Mouse (Mus musculus) testis, adult 2 months (tissue): ENCODE results near the gene Spock1.

Experiments
- CTCF ChIP-seq: fragments of 200-500 bp; IDR thresholded peaks from 2 replicates; pipeline ENCODE4 v1.5.1; 2012; ENCODE audit warnings: low read depth, mild to moderate bottlenecking, inconsistent platforms, low read length, moderate library complexity; ENCODE audit not compliant: control insufficient read depth, insufficient read depth, insufficient replicate concordance
- POLR2A ChIP-seq: fragments of 200-500 bp; IDR thresholded peaks from 2 replicates; pipeline ENCODE4 v1.6.1; 2012; ENCODE audit warnings: low read depth, mild to moderate bottlenecking, inconsistent platforms, low read length, moderate library complexity; ENCODE audit not compliant: control insufficient read depth

DNA sequence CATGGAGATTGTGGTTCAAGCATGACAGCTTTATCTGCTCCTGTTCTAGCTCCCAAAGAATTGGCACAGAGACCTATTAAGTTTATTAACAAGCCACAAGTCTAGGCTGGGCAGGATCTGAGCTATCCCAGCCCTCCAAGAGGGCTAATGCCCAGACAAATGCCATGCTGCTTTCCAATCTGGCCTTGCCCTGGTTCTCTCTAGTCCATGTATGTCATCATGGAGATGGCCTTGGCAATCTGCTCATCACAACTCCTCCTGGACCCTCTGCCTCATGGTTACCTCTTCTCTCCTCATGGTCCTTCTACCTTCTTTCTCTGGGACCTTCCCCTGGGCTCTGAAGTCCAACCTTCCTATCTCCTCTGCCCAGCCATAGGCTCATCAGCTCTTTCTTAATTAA is 35.8 kb upstream of the Spock1 start:
- TF ChIP-seq CTCF (no peak), POLR2A (no peak)
